Mouse (Mus musculus): ENCODE measurements around the gene Rfxank. TPM values are rescaled to one million over a fixed set of nuclear protein-coding genes. Genes with fewer than 3 reads are reported as not detected.

Rfxank gene
- polyA plus RNA-seq, 1 experiment from 2014 or later = 7.5 TPM

GRCm38 (mm10) chr8:70136591-70136990, 2.4 kb downstream of the Rfxank start:
- 94% methylated on average over 4 of the region's 4 CpGs for WGBS
- no peak overlapping the region for H3K4me3 ChIP-seq (replicated peaks; ENCODE audit: low read depth, low read length)
- H3K9me3 ChIP-seq (ENCODE audit: control insufficient read depth, low read length) = no peaks in the 10 kb centered on the region
- no peak overlapping the region for H3K4me2 ChIP-seq (ENCODE audit: low read length)
- ATAC-seq (ENCODE audit: low FRiP score, low TSS enrichment) (no peak), DNase-seq (no peak)
- H3K27ac ChIP-seq (replicated peaks; ENCODE audit: low read depth, low read length) = no peak overlapping the region
- H3K9ac ChIP-seq (replicated peaks; ENCODE audit: low read length) = no peak overlapping the region
- H3K36me3 ChIP-seq (ENCODE audit: control insufficient read depth, insufficient read depth, low read length) = peaks cover 38% of the 10 kb centered on the region
- H3K4me1 ChIP-seq (ENCODE audit: control insufficient read depth, insufficient read depth, low read length) = peaks cover 22% of the 10 kb centered on the region
- no peaks in the 10 kb centered on the region for H3K27me3 ChIP-seq (ENCODE audit: control insufficient read depth, insufficient read depth, low read length)

- ATAC-seq (ENCODE audit: low FRiP score, low TSS enrichment) = no peak
- Histone ChIP-seq H3K9ac (replicated peaks; ENCODE audit: low read length) (no peak overlapping the region), H3K36me3 (ENCODE audit: control insufficient read depth, insufficient read depth, low read length) (peaks cover 38% of the 10 kb centered on the region), H3K27ac (replicated peaks; ENCODE audit: low read depth, low read length) (no peak overlapping the region), H3K4me3 (replicated peaks; ENCODE audit: low read depth, low read length) (no peak overlapping the region), H3K4me2 (ENCODE audit: low read length) (no peak overlapping the region), H3K9me3 (ENCODE audit: control insufficient read depth, low read length) (no peaks in the 10 kb centered on the region), H3K4me1 (ENCODE audit: control insufficient read depth, insufficient read depth, low read length) (peaks cover 13% of the 10 kb centered on the region), H3K27me3 (ENCODE audit: control insufficient read depth, insufficient read depth, low read length) (no peaks in the 10 kb centered on the region)
- DNase-seq = no peak
- 91% methylated on average over 9 of the region's 9 CpGs for WGBS
Measured at GRCm38 (mm10) chr8:70134931-70135330, 4.0 kb downstream of the Rfxank start.

- 87% methylated on average over 5 of the region's 5 CpGs for WGBS
Measured at GRCm38 (mm10) chr8:70134086-70134485, 4.9 kb downstream of the Rfxank start.

GRCm38 (mm10) chr8:70131166-70131883, 7.6 kb downstream of the Rfxank start, which contains the start of gene Nr2c2ap:
Nr2c2ap (plus strand) TSS chr8:70131333.
- whole genome bisulfite sequencing = 1% methylated on average over 37 of the region's 37 CpGs
- Histone ChIP-seq H3K36me3 (ENCODE audit: control insufficient read depth, insufficient read depth, low read length) (peaks cover 35% of the 10 kb centered on the region), H3K27me3 (ENCODE audit: control insufficient read depth, insufficient read depth, low read length) (no peaks in the 10 kb centered on the region), H3K4me3 (replicated peaks; ENCODE audit: low read depth, low read length) (peak within 1 kb of the TSS; percentile 54), H3K4me1 (ENCODE audit: control insufficient read depth, insufficient read depth, low read length) (peaks cover 5% of the 10 kb centered on the region; the same call in 1 of the 2 replicates), H3K9ac (replicated peaks; ENCODE audit: low read length) (peak within 1 kb of the TSS; percentile 61), H3K9me3 (ENCODE audit: control insufficient read depth, low read length) (no peaks in the 10 kb centered on the region), H3K4me2 (ENCODE audit: low read length) (peak within 1 kb of the TSS; percentile 63), H3K27ac (replicated peaks; ENCODE audit: low read depth, low read length) (0 out of 2 replicates have a peak within 1 kb of the TSS, but pooled peaks have one; percentile 6)
- DNase-seq = peak; percentile 96
- ATAC-seq (ENCODE audit: low FRiP score, low TSS enrichment) = peak; percentile 82

More at GRCm38 (mm10) chr8:70134086-70134485, 4.9 kb downstream of the Rfxank start:
- Histone ChIP-seq H3K4me1 (ENCODE audit: control insufficient read depth, insufficient read depth, low read length) (peaks cover 13% of the 10 kb centered on the region), H3K9ac (replicated peaks; ENCODE audit: low read length) (no peak overlapping the region), H3K9me3 (ENCODE audit: control insufficient read depth, low read length) (no peaks in the 10 kb centered on the region), H3K4me3 (replicated peaks; ENCODE audit: low read depth, low read length) (no peak overlapping the region), H3K36me3 (ENCODE audit: control insufficient read depth, insufficient read depth, low read length) (peaks cover 38% of the 10 kb centered on the region), H3K4me2 (ENCODE audit: low read length) (no peak overlapping the region), H3K27ac (replicated peaks; ENCODE audit: low read depth, low read length) (no peak overlapping the region), H3K27me3 (ENCODE audit: control insufficient read depth, insufficient read depth, low read length) (no peaks in the 10 kb centered on the region)
- no peak for DNase-seq
- ATAC-seq (ENCODE audit: low FRiP score, low TSS enrichment) = no peak

- WGBS = 90% methylated on average over 3 of the region's 3 CpGs
- H3K9ac ChIP-seq (replicated peaks; ENCODE audit: low read length) = no peak overlapping the region
- no peak overlapping the region for H3K4me3 ChIP-seq (replicated peaks; ENCODE audit: low read depth, low read length)
- DNase-seq = no peak
- no peaks in the 10 kb centered on the region for H3K27me3 ChIP-seq (ENCODE audit: control insufficient read depth, insufficient read depth, low read length)
- H3K9me3 ChIP-seq (ENCODE audit: control insufficient read depth, low read length) = no peaks in the 10 kb centered on the region
- H3K4me1 ChIP-seq (ENCODE audit: control insufficient read depth, insufficient read depth, low read length) = peaks cover 5% of the 10 kb centered on the region; the same call in 1 of the 2 replicates
- 0 out of 2 replicates have a peak overlapping the region, but pooled peaks have one; percentile 4 for H3K27ac ChIP-seq (replicated peaks; ENCODE audit: low read depth, low read length)
- H3K4me2 ChIP-seq (ENCODE audit: low read length) = no peak overlapping the region
- peaks cover 27% of the 10 kb centered on the region for H3K36me3 ChIP-seq (ENCODE audit: control insufficient read depth, insufficient read depth, low read length)
- no peak for ATAC-seq (ENCODE audit: low FRiP score, low TSS enrichment)
Measured at GRCm38 (mm10) chr8:70130066-70130465, 8.9 kb downstream of the Rfxank start.

- H3K27ac ChIP-seq (replicated peaks; ENCODE audit: low read depth, low read length) = 0 out of 2 replicates have a peak overlapping the region, but pooled peaks have one; percentile 4
- peaks cover 21% of the 10 kb centered on the region for H3K36me3 ChIP-seq (ENCODE audit: control insufficient read depth, insufficient read depth, low read length)
- H3K9me3 ChIP-seq (ENCODE audit: control insufficient read depth, low read length) = no peaks in the 10 kb centered on the region
- no peaks in the 10 kb centered on the region for H3K27me3 ChIP-seq (ENCODE audit: control insufficient read depth, insufficient read depth, low read length)
- peaks cover 5% of the 10 kb centered on the region; the same call in 1 of the 2 replicates for H3K4me1 ChIP-seq (ENCODE audit: control insufficient read depth, insufficient read depth, low read length)
- 61% methylated on average over 9 of the region's 9 CpGs for WGBS
- DNase-seq = peak; percentile 58
- H3K4me3 ChIP-seq (replicated peaks; ENCODE audit: low read depth, low read length) = no peak overlapping the region
- no peak overlapping the region for H3K9ac ChIP-seq (replicated peaks; ENCODE audit: low read length)
- peak; percentile 31 for ATAC-seq (ENCODE audit: low FRiP score, low TSS enrichment)
- no peak overlapping the region for H3K4me2 ChIP-seq (ENCODE audit: low read length)
Measured at GRCm38 (mm10) chr8:70129309-70129952, 9.5 kb downstream of the Rfxank start.

- no peak overlapping the region for H3K9ac ChIP-seq (replicated peaks; ENCODE audit: low read length)
- no peak overlapping the region for H3K4me2 ChIP-seq (ENCODE audit: low read length)
- peak overlapping the region; percentile 37; the same call in 1 of the 2 replicates for H3K27ac ChIP-seq (replicated peaks; ENCODE audit: low read depth, low read length)
- 67% methylated on average over 3 of the region's 3 CpGs for WGBS
- no peak overlapping the region for H3K4me3 ChIP-seq (replicated peaks; ENCODE audit: low read depth, low read length)
- H3K27me3 ChIP-seq (ENCODE audit: control insufficient read depth, insufficient read depth, low read length) = no peaks in the 10 kb centered on the region
- H3K4me1 ChIP-seq (ENCODE audit: control insufficient read depth, insufficient read depth, low read length) = peaks cover 5% of the 10 kb centered on the region; the same call in 1 of the 2 replicates
- H3K36me3 ChIP-seq (ENCODE audit: control insufficient read depth, insufficient read depth, low read length) = peaks cover 11% of the 10 kb centered on the region
- no peaks in the 10 kb centered on the region for H3K9me3 ChIP-seq (ENCODE audit: control insufficient read depth, low read length)
- ATAC-seq (ENCODE audit: low FRiP score, low TSS enrichment) (no peak), DNase-seq (peak; percentile 61)
Measured at GRCm38 (mm10) chr8:70128435-70128834, 10.5 kb downstream of the Rfxank start.

GRCm38 (mm10) chr8:70124992-70125391, 14.0 kb downstream of the Rfxank start:
- ATAC-seq (ENCODE audit: low FRiP score, low TSS enrichment) (no peak), DNase-seq (no peak)
- Histone ChIP-seq H3K9ac (replicated peaks; ENCODE audit: low read length) (no peak overlapping the region), H3K4me2 (ENCODE audit: low read length) (no peak overlapping the region), H3K27ac (replicated peaks; ENCODE audit: low read depth, low read length) (no peak overlapping the region), H3K27me3 (ENCODE audit: control insufficient read depth, insufficient read depth, low read length) (no peaks in the 10 kb centered on the region), H3K9me3 (ENCODE audit: control insufficient read depth, low read length) (no peaks in the 10 kb centered on the region), H3K4me3 (replicated peaks; ENCODE audit: low read depth, low read length) (no peak overlapping the region), H3K36me3 (ENCODE audit: control insufficient read depth, insufficient read depth, low read length) (no peaks in the 10 kb centered on the region), H3K4me1 (ENCODE audit: control insufficient read depth, insufficient read depth, low read length) (no peaks in the 10 kb centered on the region)
- WGBS = 64% methylated on average over 8 of the region's 8 CpGs

Data from midbrain, embryonic 14.5 days (tissue).